Mouse (Mus musculus) CD4-positive, CD25-positive, alpha-beta regulatory T cell, adult 4 months (primary cell): ENCODE measurements around the gene Hpd. TPM values are rescaled to one million over a fixed set of nuclear protein-coding genes. Genes with fewer than 3 reads are reported as not detected.
"Not testable (repeated sequence)": the region's sequence is repeated elsewhere in the genome, so short reads cannot be mapped to it uniquely, and the experiment has no call there.

Experiments used
- ATAC-seq: one replicate; pipeline ENCODE4 v1.8.0; 2017
- polyA plus RNA-seq, 2 experiments: library from polyadenylated mRNA; unstranded; fragments of 100-300 nt; shearing (Covaris generic); gene quantifications; one replicate each; pipeline ENCODE4 v1.2.1; 2017

The Hpd gene
- not detected for polyA plus RNA-seq

DNA sequence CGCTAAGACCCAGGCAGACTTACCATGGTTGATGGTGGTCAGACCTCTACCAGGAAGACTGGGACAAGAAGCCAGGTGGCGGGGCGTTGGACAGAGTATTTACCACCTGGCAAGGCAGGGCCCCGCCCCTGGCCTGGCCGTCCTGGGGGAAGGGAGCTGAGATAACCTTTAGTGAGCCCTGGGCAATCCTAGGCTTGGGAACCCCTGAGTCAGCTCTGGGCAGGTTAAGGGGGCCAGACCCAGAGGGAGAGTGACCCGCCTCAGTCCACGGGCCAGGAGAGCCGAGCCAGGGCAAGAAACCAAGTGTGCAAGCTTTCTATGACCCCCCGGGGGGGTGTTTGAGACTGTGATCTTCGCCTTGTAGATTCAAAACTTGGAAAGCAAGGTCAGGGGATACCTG is at the start of gene Hpd:
Gene Hpd (minus strand): TSS at position 77 of the 400 bp plus-strand sequence.
- ATAC-seq, result no peak

DNA sequence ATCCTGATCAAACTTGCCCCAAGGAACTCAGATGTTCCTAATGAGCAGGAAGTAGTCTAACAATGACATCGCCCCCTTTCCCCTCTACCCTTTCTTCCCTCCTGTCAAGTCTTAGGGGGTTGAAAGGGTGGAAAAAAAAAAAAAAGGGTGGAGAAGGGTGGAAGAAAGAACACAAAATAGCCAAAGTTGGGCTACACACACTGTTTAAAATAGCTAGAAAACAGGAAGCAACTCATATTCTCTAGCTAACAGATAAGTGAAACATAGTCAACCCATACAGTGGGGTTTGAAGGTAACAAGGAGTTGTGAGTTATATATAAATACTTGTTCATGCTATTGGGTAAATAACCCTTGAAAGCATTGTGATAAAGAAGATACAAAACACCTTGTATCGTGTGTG is 49.7 kb upstream of the Hpd start:
- no peak for ATAC-seq

DNA sequence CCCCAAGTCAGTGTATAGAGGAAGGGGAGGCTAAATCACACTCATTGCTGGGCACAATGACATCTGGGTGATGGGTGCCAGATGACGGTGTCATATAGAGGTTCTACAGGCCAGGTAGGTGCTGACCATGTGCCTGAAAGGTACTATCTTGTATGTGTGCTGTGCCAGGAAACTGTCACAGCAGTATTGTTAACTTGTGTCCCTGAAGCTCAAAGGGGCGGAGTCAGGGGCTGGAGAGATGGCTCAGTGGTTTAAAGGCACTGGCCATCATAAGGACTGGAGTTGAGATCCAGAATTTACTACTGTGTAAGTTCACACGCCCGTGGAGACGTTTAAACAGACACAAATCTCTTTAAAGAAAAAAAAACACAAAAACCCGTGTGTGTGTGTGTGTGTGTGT is 46.8 kb upstream of the Hpd start:
- no peak for ATAC-seq

DNA sequence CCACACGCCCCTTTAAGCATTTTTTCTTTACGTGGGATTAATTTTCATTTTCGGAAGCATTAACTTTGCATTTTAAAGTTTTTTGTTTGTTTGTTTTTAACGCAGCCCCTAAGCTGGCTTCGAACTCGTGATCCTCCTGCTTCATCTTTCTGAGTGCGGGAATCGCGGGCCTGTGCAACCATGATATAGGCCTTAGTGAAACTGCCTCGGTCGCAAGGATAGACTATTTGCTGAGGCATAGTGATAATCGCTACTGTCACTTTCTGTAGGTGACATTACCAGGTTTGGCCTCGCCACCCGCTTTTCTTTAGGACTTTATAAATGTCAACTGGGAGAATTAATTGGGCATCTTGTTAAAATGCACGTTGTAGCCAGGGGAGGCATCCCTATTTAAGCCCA is 46.0 kb upstream of the Hpd start:
- ATAC-seq, result no peak

DNA sequence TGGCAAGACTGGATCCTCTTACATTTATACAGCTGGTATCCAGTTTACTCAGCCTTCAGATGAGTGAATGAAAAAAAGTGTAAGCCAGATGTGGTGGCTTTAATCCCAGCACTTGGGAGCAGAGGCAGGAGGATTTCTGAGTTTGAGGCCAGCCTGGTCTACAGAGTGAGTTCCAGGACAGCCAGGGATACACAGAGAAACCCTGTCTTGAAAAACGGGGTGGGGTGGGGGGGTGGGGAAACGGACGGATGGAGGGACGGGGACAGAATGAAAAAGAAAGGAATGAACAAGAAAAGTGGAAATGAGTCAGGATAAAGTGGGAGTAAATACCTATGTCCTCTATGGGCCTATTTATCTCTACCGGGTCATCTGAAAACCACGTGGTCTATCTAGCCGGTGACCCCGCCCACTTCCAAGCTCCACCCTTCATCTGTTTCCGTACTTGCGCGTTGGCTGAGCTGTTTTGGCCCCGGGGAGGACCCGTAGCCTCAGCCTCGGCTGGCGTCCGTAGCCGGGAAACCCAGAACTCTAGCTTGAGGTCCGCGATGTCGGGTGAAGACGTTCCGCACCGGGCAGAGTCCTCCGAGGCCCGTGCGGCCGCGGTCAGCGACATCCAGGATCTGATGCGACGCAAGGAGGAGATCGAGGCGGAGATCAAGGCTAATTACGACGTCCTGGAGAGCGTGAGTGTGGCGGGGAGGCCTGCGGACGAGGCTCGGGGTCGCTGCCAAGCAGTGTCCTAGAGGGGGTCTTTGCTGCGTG is 45.4 kb upstream of the Hpd start:
- peak; percentile 91 for ATAC-seq

DNA sequence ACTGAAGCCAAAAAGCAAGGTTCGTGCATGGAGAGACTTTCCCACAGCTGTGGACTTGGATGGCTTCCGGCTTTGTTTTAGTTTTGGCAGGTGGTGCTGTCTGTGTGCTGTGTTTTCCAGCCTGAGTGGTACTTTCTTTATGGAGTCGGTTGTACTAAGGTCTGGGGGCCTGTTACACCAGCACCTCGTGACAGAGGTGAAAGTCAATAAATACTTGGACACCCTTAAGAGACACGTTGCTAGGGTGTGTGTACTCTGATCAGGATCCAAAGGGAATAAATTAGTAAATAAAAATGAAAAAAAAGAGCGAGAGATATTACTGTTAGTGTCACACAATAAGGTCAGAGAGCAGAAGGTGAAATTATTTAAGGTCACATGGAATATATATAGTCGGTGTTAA is 44.3 kb upstream of the Hpd start:
- ATAC-seq, result no peak

DNA sequence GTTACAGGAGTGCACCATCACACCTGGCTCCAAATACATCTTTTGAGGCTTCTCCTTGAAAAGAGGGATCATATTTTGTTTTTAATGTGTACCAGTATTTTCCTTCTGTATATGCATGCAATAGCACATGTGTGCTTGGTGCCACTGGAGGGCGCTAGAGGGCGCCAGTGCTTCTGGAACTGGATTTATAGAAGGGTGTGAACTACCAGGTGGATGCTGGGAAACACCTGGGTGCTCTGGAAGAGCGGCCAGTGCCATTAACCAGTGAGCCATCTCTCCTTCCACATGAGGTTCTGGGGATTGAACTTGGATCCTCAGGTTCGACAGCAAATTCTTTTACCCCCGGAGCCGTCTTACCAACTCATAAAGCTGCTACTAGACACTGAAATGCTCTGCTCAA is 41.3 kb upstream of the Hpd start:
- ATAC-seq, result not testable (repeated sequence)

DNA sequence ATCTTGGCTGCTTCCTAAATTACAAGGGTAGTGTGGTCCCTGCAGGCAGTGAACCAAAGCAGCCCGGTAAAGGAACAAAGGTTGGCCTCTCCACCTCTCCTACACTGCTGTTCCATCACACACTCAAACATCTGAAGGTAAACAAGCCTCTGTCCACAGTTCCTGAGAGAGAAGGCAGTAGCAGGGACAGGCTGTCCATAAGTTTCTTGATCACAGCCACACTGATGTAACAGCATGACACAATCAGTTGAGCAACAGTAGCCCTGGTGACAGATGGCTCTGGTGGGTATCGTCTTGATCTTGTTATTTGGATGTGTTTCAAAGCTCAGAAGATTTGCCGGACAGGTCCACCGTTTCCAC is 40.5 kb upstream of the Hpd start:
- no peak for ATAC-seq

DNA sequence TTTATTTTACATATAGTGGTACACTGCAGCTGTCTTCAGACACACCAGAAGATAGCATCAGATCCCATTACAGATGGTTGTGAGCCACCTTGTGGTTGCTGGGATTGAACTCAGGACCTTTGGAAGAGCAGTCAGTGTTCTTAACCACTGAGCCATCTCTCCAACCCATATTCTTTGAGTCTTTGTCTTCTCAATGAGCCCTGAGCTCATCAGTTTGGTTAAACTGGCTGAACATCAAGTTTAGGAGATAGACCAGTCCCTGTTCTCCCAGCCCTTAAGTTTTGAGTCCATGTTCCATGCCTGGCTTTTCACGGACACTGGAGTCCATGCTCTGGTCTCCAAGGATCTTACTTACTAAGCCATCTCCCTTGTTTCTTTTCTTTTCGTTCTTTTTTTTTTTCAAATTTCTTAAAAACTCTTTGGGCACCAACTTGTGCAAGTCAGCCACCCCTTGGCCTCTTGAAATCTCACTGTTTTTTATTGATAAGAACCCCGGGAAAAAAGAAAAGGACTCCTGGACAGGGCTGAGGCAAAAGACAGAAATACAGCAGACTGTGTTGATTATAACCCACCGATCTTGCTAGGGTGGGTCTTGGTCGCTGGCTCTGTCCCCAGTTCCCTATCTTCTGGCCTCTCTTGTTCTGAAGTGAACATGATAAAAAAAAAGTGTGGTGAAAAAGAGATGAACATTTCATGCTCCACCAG is 40.0 kb upstream of the Hpd start:
- not testable (repeated sequence) for ATAC-seq

DNA sequence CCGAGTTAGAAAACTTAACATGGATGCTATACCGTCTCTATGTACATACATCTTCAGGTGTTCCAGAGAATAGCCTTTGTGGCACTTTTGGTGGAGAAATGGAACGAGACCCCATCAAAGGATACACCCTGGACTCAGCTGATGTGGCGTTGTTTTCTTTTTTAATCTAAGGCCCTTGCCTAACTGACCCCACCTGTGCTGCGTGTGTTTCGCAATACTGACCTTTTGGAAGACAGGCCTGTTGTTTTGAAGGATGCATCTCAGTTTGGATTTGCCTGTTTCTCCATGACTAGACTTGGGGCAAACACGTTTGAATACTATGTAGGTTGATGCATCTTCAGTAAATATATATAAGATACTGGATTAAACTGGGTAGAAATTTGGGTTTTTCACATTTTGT is 21.1 kb upstream of the Hpd start:
- ATAC-seq, result not testable (repeated sequence)

DNA sequence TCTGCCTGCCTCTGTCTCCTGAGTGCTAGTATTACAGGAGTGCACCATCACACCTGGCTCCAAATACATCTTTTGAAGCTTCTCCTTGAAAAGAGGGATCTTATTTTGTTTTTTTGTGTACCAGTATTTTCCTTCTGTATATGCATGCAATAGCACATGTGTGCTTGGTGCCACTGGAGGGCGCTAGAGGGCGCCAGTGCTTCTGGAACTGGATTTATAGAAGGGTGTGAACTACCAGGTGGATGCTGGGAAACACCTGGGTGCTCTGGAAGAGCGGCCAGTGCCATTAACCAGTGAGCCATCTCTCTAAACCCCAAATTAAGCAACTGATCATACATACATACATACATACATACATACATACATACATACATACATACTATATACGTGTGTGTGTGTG is 20.2 kb upstream of the Hpd start:
- ATAC-seq, result not testable (repeated sequence)

DNA sequence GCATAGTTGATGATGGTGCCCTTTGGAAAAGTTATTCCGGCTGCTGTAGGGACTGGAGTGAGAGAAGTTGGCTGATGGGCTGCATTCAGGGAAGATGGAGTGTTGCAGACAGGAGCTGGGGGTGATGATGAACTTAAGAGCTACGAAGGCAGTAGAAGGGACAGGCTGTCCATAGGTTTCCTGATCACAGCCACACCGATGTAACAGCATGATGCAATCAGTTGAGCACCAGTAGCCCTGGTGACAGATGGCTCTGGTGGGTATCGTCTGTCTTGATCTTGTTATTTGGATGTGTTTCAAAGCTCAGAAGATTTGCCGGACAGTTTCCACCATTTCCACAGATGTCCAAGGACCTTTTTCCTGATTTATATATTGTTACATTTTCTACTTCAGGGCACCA is 19.5 kb upstream of the Hpd start:
- no peak for ATAC-seq

DNA sequence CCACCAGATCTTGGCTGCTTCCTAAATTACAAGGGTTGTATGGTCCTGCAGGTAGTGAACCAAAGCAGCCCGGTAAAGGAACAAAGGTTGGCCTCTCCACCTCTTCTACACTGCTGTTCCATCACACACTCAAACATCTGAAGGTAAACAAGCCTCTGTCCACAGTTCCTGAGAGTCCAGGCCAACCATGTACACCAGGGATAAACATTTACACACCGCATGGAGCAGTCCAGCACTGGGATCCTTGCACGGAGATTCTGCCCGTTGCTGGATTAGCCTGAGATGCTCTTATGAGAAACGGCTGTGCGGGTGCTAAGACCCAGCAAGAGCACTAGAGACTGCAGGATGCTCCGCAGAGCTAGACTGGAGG is 19.0 kb upstream of the Hpd start:
- no peak for ATAC-seq

DNA sequence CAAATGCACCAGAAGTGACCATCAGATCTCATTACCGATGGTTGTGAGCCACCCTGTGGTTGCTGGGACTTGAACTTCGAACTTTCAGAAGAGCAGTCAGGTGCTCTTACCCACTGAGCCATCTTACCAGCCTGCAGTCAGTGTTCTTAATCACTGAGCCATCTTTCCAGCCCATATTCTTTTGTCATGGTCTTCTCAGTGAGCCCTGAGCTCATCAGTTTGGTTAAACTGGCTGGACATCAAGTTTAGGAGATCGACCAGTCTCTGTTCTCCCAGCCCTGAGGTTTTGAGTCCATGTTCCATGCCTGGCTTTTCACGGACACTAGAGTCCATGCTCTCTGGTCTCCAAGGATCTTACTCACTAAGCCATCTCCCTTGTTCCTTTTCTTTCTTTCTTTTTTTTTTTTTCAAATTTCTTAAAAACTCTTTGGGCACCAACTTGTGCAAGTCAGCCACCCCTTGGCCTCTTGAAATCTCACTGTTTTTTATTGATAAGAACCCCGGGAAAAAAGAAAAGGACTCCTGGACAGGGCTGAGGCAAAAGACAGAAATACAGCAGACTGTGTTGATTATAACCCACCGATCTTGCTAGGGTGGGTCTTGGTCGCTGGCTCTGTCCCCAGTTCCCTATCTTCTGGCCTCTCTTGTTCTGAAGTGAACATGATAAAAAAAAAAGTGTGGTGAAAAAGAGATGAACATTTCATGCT is 18.4 kb upstream of the Hpd start:
- ATAC-seq, result not testable (repeated sequence)

DNA sequence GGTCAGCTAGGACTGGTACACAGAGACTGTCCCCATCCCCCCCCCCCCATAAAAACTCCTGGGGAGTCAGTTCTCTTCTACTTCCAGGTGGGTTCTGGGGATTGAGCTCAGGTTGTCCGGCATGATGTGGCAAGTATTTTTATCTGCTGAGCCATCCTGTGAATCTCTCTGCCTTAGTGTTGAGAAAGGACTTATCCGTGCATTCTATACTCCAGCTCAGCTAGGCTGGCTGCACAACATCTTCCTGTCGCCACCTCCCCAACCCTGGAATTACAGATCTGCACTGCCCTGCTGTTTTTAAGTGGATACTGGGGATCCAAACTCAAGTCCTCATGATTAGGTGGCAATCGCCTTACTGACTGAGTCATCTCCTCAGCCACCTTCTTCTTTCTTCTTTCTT is 16.0 kb upstream of the Hpd start:
- ATAC-seq, result no peak

DNA sequence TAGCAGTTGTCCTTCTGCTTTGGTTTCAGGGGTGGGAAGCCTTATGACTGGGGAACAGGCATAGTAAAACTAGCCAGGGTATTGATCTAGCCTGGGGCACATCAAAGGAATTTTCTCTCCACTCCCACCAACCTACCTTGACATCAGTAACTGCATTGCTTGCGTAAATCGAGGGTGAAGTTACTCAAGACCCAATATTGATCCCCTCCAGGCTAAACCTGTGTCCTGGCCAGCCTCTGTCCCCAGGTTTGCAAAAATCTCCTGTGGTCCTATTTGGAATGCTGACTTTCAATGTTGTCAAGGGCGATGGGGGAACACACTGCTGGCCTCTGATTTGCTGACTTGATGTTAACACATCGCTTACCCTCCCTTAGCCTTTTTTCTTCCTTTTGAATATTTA is 14.2 kb upstream of the Hpd start:
- ATAC-seq, result no peak

DNA sequence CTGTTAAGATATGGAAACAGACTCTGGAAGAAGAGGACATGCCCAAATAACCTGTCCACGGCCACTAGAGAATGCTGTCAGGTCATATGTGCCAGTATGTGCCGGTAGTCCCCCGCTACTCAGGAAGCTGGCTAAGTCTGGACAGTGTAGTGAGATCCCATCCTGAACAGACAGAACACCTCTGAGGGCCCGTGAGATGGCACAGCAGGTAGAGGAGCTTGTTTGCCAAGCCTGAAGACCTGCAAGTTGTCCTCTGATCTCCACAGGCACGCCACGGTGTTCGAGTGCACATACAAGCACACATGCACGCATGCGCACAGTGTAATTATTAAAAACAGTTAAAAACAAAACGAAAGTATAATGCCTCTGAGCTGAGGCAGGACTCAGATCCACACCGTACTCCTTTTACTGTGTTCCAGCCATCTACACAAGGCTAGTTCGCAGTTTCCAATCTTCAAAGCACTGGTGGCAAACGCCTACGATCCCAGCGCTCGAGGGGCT is 13.0 kb upstream of the Hpd start:
- no peak for ATAC-seq

DNA sequence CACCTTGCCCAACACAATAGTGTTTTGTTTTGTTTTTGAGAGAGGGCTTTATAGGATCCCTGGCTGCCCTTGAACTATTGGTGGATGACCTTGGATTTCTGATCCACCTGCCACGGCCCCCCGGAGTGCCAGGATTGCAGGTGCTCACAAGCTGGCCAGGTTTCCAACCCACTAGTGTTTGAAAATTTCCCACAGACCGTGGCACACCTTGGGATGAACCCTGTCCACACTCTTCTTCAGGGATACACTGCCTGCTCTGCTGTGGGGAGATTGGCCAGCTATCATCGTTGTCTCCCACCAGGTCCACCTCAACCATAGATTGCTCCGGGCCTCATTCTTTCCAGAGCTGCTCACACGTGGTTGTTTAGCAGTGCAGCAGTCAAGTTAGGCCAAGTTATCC is 12.3 kb upstream of the Hpd start:
- no peak for ATAC-seq

DNA sequence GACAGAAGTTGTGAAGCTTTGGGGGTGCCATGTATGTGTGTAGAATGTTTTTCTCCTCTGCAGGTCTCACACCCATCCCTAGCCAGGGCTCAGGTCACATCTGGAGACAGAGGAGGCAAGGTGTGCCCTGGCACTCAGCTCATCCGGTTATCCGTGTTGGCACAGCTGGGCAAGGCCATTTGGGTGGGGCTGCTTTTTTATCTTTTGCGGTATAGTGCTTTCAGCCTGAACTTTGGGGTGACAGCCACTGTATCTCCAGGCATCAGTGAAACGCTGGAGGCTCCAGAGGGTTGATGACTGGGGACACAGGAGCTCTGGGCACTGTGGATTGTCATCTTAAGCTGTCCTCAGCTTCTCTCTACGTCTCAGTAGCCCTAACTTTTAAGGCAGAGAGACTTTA is 10.9 kb upstream of the Hpd start:
- no peak for ATAC-seq

DNA sequence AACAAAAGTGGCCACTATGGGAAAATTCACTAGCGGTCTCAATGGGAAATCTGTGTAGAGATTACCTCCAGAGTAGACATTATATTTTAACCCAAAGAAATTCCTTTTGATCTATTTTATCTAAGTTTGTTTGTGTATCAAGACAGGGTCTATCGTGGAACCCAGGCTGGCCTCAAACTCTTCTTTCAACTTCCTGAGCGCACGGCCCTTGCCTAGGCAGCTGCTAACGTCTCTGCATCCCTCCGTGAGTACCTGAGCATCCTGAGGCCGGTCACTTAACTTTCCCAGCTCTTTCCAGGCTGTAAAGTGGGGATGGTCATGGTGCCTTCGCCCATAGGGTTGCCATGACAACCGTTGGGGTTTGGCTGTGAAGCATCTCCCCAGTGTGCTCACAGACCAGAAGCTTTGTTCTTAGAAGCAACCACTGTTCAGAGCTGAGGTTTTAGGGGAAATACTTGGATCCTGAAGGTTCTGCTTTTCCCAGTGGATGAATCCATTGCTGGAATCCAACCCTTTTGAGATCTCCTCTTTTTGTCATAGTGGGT is 10.2 kb upstream of the Hpd start:
- no peak for ATAC-seq

DNA sequence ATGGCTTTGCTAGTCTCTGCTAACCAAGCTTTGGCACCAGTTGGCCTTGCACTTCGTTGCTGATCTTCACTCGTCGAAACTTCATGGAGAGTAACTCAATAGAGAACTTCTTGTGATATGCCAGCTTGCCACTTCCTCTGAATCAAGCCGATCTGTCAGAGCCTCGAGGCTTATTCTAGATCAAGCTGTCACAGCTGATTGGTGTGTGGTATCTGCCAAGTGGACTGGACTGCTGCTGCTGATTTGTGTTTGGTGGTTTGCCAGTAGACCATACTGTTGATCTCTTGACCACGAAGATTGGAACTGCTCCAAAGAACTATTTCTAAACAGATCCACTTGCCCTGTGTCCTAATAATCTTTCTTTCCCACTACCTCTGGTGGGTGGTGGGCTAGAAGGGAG is 8.9 kb upstream of the Hpd start:
- ATAC-seq, result no peak

DNA sequence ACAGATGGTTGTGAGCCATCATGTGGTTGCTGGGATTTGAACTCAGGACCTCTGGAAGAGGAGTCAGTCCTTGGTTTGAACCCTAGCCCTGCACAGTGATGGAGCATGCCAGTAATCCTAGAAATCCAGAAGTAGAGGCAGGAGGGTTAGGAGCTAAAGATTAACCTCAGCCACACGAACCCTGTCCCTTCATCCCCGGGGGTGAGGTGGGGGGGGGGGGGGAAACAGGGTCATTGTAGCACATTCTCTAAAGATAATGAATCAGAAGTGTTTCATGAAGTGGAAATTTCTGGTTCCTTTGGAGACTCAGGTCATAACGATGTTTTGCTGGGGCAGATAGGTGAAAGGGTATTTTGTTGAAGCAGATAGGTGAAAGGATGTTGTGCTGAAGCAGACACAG is 8.4 kb upstream of the Hpd start:
- no peak for ATAC-seq

DNA sequence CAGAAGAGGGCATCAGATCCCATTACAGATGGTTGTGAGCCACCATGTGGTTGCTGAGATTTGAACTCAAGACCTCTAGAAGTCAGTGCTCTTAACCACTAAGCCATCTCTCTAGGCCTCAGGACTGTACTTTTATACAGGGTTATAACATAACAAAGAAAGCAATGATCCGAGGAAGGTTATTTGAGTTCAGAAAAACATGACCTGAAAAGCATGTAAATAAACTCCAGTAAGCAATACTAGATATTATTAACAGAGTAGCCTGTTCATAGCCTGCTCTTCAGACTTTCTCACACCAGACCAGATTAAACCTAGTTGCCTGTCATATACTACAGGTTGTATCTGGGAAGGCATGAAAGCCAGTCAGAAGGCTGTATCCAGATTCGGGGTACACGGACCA is 4.8 kb upstream of the Hpd start:
- no peak for ATAC-seq

DNA sequence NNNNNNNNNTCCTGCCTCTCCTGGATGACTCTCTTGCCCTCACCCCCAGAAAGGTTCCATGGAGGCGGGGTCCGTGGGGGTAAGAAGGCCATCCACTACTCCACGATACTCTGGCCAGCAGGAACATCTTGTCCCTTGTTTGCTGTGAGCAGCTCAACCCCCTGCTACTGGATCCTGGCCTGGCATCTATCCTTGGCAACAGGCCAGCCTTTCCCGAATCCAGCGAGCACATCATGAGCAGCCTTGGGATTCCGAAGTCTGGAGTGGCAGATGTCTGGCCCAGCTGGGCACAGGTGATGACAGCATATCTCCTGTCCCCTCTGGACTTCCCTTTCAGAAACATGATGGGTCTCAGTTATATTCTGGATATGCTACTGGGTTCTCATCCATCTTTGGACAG is 3.4 kb upstream of the Hpd start:
- no peak for ATAC-seq
